Comparison of ENCODE assay signal across 24 mouse cellular contexts in the genomic region with DNA sequence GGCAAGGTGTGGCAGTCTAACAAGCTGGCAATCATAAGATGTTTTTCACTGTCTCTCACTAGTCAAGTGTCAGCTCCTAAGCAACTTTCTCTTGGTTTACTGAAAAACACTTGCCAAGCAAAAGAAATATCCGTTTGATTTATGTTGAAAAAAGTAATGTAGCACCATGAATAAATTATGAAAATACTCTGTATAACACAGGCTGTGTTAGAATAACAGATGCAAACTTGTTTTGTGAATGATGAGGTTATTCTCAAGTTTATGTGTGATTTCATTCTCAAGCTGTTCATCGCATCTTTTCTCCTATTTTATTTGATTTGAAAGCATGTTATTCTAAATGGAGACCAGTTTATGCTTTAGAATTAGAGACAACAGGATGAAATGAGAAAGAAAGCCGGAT.
DNase-seq lines count a peak whose midpoint lies in the region; ATAC-seq and TF ChIP-seq lines count a peak whose summit lies in the region.
"Had no signal": no experiment of that assay in that cellular context is flagged by ENCODE, and none has a peak within 500 bp of the region (broad histone marks: within the 10 kb centered on the region; RNA-seq: fewer than 3 reads in every experiment).

No protein-coding gene starts in this region.

- no peaks in the 10 kb centered on the region for H3K27me3 ChIP-seq in forebrain, embryonic 14.5 days (replicated peaks; ENCODE audit: control insufficient read depth, insufficient read depth, low read length)
- no peaks in the 10 kb centered on the region for H3K27me3 ChIP-seq in forebrain, embryonic 12.5 days
- H3K27me3 ChIP-seq in forebrain, embryonic 16.5 days (replicated peaks; ENCODE audit: control insufficient read depth, insufficient read depth, low read length) = no peaks in the 10 kb centered on the region
- no peaks in the 10 kb centered on the region for H3K27me3 ChIP-seq in forebrain, embryonic 13.5 days
- H3K27me3 ChIP-seq: CH12.LX; embryonic facial prominence, embryonic 13.5 days; embryonic facial prominence, embryonic 15.5 days; Patski had no signal

- peak; percentile 10 for DNase-seq in forebrain, embryonic 14.5 days (ENCODE audit: low spot score)
- DNase-seq in brain, embryonic 14.5 days (ENCODE audit: low read depth) = peak; percentile 5
- DNase-seq: adrenal gland, adult 8-10 months; adrenal gland, postnatal 14 days; adrenal gland, postnatal 36 days; B cell, adult 2 months; cerebellum, adult 11 months; cerebellum, adult 18-20 months; cerebellum, adult 8-10 months; cerebellum, adult 9-11 months; cerebellum, postnatal 14 days; cerebellum, postnatal 36 days; embryo, embryonic 11 days had no signal

- H3K36me3 ChIP-seq in forebrain, embryonic 14.5 days (ENCODE audit: control insufficient read depth, insufficient read depth, low read length) = no peaks in the 10 kb centered on the region
- no peaks in the 10 kb centered on the region for H3K36me3 ChIP-seq in forebrain, embryonic 12.5 days (replicated peaks)
- H3K36me3 ChIP-seq in forebrain, embryonic 16.5 days (ENCODE audit: control insufficient read depth, insufficient read depth) = no peaks in the 10 kb centered on the region
- no peaks in the 10 kb centered on the region for H3K36me3 ChIP-seq in forebrain, embryonic 13.5 days (ENCODE audit: poor library complexity, severe bottlenecking)
- H3K36me3 ChIP-seq: embryonic facial prominence, embryonic 13.5 days; embryonic facial prominence, embryonic 15.5 days; G1E had no signal

- H3K4me3 ChIP-seq in forebrain, embryonic 14.5 days (ENCODE audit: low read depth, low read length) = no peak overlapping the region
- no peak overlapping the region for H3K4me3 ChIP-seq in forebrain, embryonic 12.5 days (replicated peaks)
- H3K4me3 ChIP-seq in forebrain, embryonic 16.5 days (replicated peaks; ENCODE audit: low read length) = no peak overlapping the region
- H3K4me3 ChIP-seq in forebrain, embryonic 13.5 days = no peak overlapping the region
- H3K4me3 ChIP-seq: embryonic facial prominence, embryonic 13.5 days; embryonic facial prominence, embryonic 15.5 days; erythroblast, embryonic 14.5 days had no signal

- TF ChIP-seq CTCF in brain, embryonic 14.5 days (IDR thresholded peaks at IDR 0.05; ENCODE audit: borderline replicate concordance, extremely low read depth, insufficient read depth, insufficient read length) = no peak

- H3K9ac ChIP-seq in forebrain, embryonic 14.5 days (ENCODE audit: low read length) = no peak overlapping the region
- no peak overlapping the region for H3K9ac ChIP-seq in forebrain, embryonic 12.5 days
- H3K9ac ChIP-seq in forebrain, embryonic 16.5 days (replicated peaks; ENCODE audit: low read depth, low read length) = no peak overlapping the region
- no peak overlapping the region for H3K9ac ChIP-seq in forebrain, embryonic 13.5 days
- H3K9ac ChIP-seq: embryonic facial prominence, embryonic 13.5 days; embryonic facial prominence, embryonic 15.5 days had no signal

- no peak overlapping the region for H3K27ac ChIP-seq in forebrain, embryonic 14.5 days (ENCODE audit: low read depth, low read length)
- no peak overlapping the region for H3K27ac ChIP-seq in forebrain, embryonic 12.5 days
- no peak overlapping the region for H3K27ac ChIP-seq in forebrain, embryonic 16.5 days (ENCODE audit: low read length)
- H3K27ac ChIP-seq in forebrain, embryonic 13.5 days = no peak overlapping the region
- H3K27ac ChIP-seq: embryonic facial prominence, embryonic 13.5 days; embryonic facial prominence, embryonic 15.5 days had no signal

- 70% methylated on average over 3 of the region's 3 CpGs for WGBS in forebrain, embryonic 14.5 days
- WGBS in forebrain, embryonic 12.5 days = 76% methylated on average over 3 of the region's 3 CpGs
- WGBS in forebrain, embryonic 16.5 days = 54% methylated on average over 3 of the region's 3 CpGs
- 70% methylated on average over 3 of the region's 3 CpGs for WGBS in forebrain, embryonic 13.5 days

- H3K4me2 ChIP-seq in forebrain, embryonic 14.5 days (ENCODE audit: low read length) = no peak overlapping the region
- no peak overlapping the region for H3K4me2 ChIP-seq in forebrain, embryonic 12.5 days
- H3K4me2 ChIP-seq in forebrain, embryonic 16.5 days (ENCODE audit: low read length) = no peak overlapping the region
- H3K4me2 ChIP-seq in forebrain, embryonic 13.5 days = no peak overlapping the region
- H3K4me2 ChIP-seq: embryonic facial prominence, embryonic 13.5 days; embryonic facial prominence, embryonic 15.5 days had no signal

- H3K9me3 ChIP-seq in forebrain, embryonic 14.5 days (replicated peaks; ENCODE audit: control insufficient read depth, low read length) = no peaks in the 10 kb centered on the region
- no peaks in the 10 kb centered on the region for H3K9me3 ChIP-seq in forebrain, embryonic 12.5 days
- no peaks in the 10 kb centered on the region for H3K9me3 ChIP-seq in forebrain, embryonic 16.5 days (ENCODE audit: control insufficient read depth, low read length)
- H3K9me3 ChIP-seq in forebrain, embryonic 13.5 days (replicated peaks) = no peaks in the 10 kb centered on the region
- H3K9me3 ChIP-seq: embryonic facial prominence, embryonic 13.5 days; embryonic facial prominence, embryonic 15.5 days; G1E had no signal

- TF ChIP-seq POLR2A in brain, embryonic 14.5 days (IDR thresholded peaks at IDR 0.05; ENCODE audit: borderline replicate concordance, extremely low read depth, insufficient read depth, insufficient read length, poor library complexity, severe bottlenecking) = no peak

- ATAC-seq in forebrain, embryonic 14.5 days = no peak; the same call in 1 of the 2 replicates
- ATAC-seq in forebrain, embryonic 12.5 days (ENCODE audit: low FRiP score) = no peak
- peak; percentile 80 for ATAC-seq in forebrain, embryonic 16.5 days
- no peak for ATAC-seq in forebrain, embryonic 13.5 days
- ATAC-seq: activated CD4-positive, CD25-positive, alpha-beta regulatory T cell, adult 4 months; CD4-positive, CD25-positive, alpha-beta regulatory T cell, adult 4 months; Patski had no signal

- no peaks in the 10 kb centered on the region for H3K4me1 ChIP-seq in forebrain, embryonic 14.5 days (ENCODE audit: control insufficient read depth, insufficient read depth, low read length)
- H3K4me1 ChIP-seq in forebrain, embryonic 12.5 days = no peaks in the 10 kb centered on the region
- no peaks in the 10 kb centered on the region for H3K4me1 ChIP-seq in forebrain, embryonic 16.5 days (replicated peaks; ENCODE audit: control insufficient read depth, insufficient read depth, low read length)
- H3K4me1 ChIP-seq in forebrain, embryonic 13.5 days = no peaks in the 10 kb centered on the region
- H3K4me1 ChIP-seq: embryonic facial prominence, embryonic 13.5 days; embryonic facial prominence, embryonic 15.5 days had no signal
